ENCODE assay signal across 9 mouse cellular contexts in the genomic region with DNA sequence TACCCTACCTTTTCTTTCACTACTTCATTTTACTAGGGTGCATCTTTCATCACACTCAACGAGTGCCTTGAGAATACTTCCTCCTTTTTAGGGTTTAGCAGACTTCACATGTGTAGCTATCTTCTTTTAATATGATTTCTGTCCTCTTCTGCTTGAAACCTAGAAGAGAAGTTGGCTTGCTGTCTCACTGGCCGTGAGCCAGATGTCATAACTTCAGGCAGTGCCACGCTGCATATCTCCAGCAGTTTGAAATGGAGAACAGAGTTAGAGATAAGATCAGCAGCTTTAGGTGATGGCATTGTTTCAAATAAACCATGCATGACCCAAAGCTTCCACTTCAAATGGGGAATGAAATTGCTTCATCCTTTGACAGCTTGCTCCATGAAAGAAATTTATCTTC.
A peak's percentile ranks its signal among the peaks of the same experiment; 100 is the strongest.
DNase-seq lines count a peak whose midpoint lies in the region; ATAC-seq and TF ChIP-seq lines count a peak whose summit lies in the region.
"Had no signal": no experiment of that assay in that cellular context is flagged by ENCODE, and none has a peak within 500 bp of the region (broad histone marks: within the 10 kb centered on the region; RNA-seq: fewer than 3 reads in every experiment).

No protein-coding gene starts in this region.

- no peak for TF ChIP-seq POLR2A in liver, adult 2 months (IDR thresholded peaks at IDR 0.05; ENCODE audit: extremely low read depth, insufficient read depth, low read length)

- ATAC-seq in liver, embryonic 12.5 days, result no peak
- ATAC-seq in intestine, embryonic 16.5 days, result no peak
- peak; percentile 91 for ATAC-seq in megakaryocyte progenitor cell, adult 5-6 weeks (replicated peaks; ENCODE audit: poor library complexity)
- no peak for ATAC-seq in inflammation-experienced regulatory T-cells, adult 6 months

- no peaks in the 10 kb centered on the region for H3K4me1 ChIP-seq in liver, adult 2 months (ENCODE audit: control insufficient read depth, insufficient read depth, low read length)
- H3K4me1 ChIP-seq in liver, embryonic 12.5 days, result no peaks in the 10 kb centered on the region
- no peaks in the 10 kb centered on the region for H3K4me1 ChIP-seq in intestine, embryonic 16.5 days (ENCODE audit: control insufficient read depth, insufficient read depth, low read length)

- no peak for TF ChIP-seq CTCF in liver, adult 2 months (IDR thresholded peaks at IDR 0.05; ENCODE audit: low read depth, low read length)

- no peak overlapping the region for H3K4me2 ChIP-seq in liver, embryonic 12.5 days
- H3K4me2 ChIP-seq in intestine, embryonic 16.5 days (ENCODE audit: low read depth, low read length), result no peak overlapping the region

- 56% methylated on average over 3 of the region's 3 CpGs for WGBS in liver, adult 2 months
- WGBS in liver, embryonic 12.5 days (ENCODE audit: insufficient replicate concordance), result 39% methylated on average over 3 of the region's 3 CpGs
- 50% methylated on average over 3 of the region's 3 CpGs for WGBS in intestine, embryonic 16.5 days

- H3K27ac ChIP-seq in liver, adult 2 months (replicated peaks; ENCODE audit: insufficient read depth, low read depth, low read length), result no peak overlapping the region
- H3K27ac ChIP-seq in liver, embryonic 12.5 days, result no peak overlapping the region
- peak overlapping the region; percentile 31; the same call in 1 of the 2 replicates for H3K27ac ChIP-seq in intestine, embryonic 16.5 days (ENCODE audit: low read length)
- H3K27ac ChIP-seq: liver, embryonic 14.5 days had no signal

- H3K9me3 ChIP-seq in liver, embryonic 12.5 days (replicated peaks), result no peaks in the 10 kb centered on the region
- no peaks in the 10 kb centered on the region for H3K9me3 ChIP-seq in intestine, embryonic 16.5 days (ENCODE audit: control insufficient read depth, low read length)

- DNase-seq in liver, adult 2 months (ENCODE audit: extremely low read depth, low read depth, low spot score), result peak; percentile 20
- peak; percentile 65 for DNase-seq in adrenal gland, postnatal 14 days
- no peak for DNase-seq in right cerebral cortex, adult 2 months (ENCODE audit: low spot score in 2 of 2)
- no peak for DNase-seq in left cerebral cortex, adult 9 months (ENCODE audit: low spot score in 2 of 2)

- H3K27me3 ChIP-seq in liver, adult 2 months (ENCODE audit: control insufficient read depth, insufficient read depth, low read length), result no peaks in the 10 kb centered on the region
- H3K27me3 ChIP-seq in liver, embryonic 12.5 days (replicated peaks), result no peaks in the 10 kb centered on the region
- H3K27me3 ChIP-seq in intestine, embryonic 16.5 days (replicated peaks; ENCODE audit: control insufficient read depth, insufficient read depth, low read length), result no peaks in the 10 kb centered on the region

- H3K79me2 ChIP-seq in liver, adult 2 months (ENCODE audit: control insufficient read depth, insufficient read depth, low read length), result no peaks in the 10 kb centered on the region; the same call in 1 of the 2 replicates

- no peak overlapping the region for H3K4me3 ChIP-seq in liver, adult 2 months (ENCODE audit: insufficient read depth, low read depth, low read length)
- no peak overlapping the region for H3K4me3 ChIP-seq in liver, embryonic 12.5 days
- no peak overlapping the region for H3K4me3 ChIP-seq in intestine, embryonic 16.5 days (ENCODE audit: low read length)

- no peaks in the 10 kb centered on the region for H3K36me3 ChIP-seq in liver, adult 2 months (ENCODE audit: control insufficient read depth, insufficient read depth, low read length)
- H3K36me3 ChIP-seq in liver, embryonic 12.5 days, result no peaks in the 10 kb centered on the region
- no peaks in the 10 kb centered on the region for H3K36me3 ChIP-seq in intestine, embryonic 16.5 days (ENCODE audit: control insufficient read depth, insufficient read depth, low read length)

- H3K9ac ChIP-seq in liver, adult 2 months (ENCODE audit: low read depth, low read length), result no peak overlapping the region
- no peak overlapping the region for H3K9ac ChIP-seq in liver, embryonic 12.5 days
- no peak overlapping the region for H3K9ac ChIP-seq in intestine, embryonic 16.5 days (ENCODE audit: low read depth, low read length)
- H3K9ac ChIP-seq: liver, embryonic 14.5 days had no signal

Comparison
In these comparisons a context has a peak if more than half of its experiments do, and no peak if none do; other contexts are left out.
1. DNase-seq: peak in liver, adult 2 months (single experiment) and adrenal gland, postnatal 14 days (single experiment); none in right cerebral cortex, adult 2 months (0 of 2) and left cerebral cortex, adult 9 months (0 of 2).